9 mouse cellular contexts compared by ENCODE assay signal in genomic region chr6:29762524-29762923, GRCm38 (mm10). TPM values are rescaled to one million over a fixed set of nuclear protein-coding genes. Genes with fewer than 3 reads are reported as not detected.
DNase-seq lines count a peak whose midpoint lies in the region; ATAC-seq lines count a peak whose summit lies in the region.
"Had no signal": no experiment of that assay in that cellular context is flagged by ENCODE, and none has a peak within 500 bp of the region (broad histone marks: within the 10 kb centered on the region; RNA-seq: fewer than 3 reads in every experiment).

No protein-coding gene starts in this region.

- H3K27me3 ChIP-seq in liver, embryonic 11.5 days (replicated peaks; ENCODE audit: control insufficient read depth, insufficient read depth, low read length): no peaks in the 10 kb centered on the region
- H3K27me3 ChIP-seq: hindbrain, embryonic 15.5 days had no signal

- H3K9me3 ChIP-seq in liver, embryonic 11.5 days (ENCODE audit: control insufficient read depth, low read length): no peaks in the 10 kb centered on the region
- H3K9me3 ChIP-seq: hindbrain, embryonic 15.5 days had no signal

- no peak overlapping the region for H3K4me3 ChIP-seq in liver, embryonic 11.5 days (ENCODE audit: low read depth, low read length)
- H3K4me3 ChIP-seq: hindbrain, embryonic 15.5 days had no signal

- ATAC-seq in liver, embryonic 11.5 days (replicated peaks; ENCODE audit: low FRiP score): no peak

- H3K4me2 ChIP-seq in liver, embryonic 11.5 days: no peak overlapping the region
- H3K4me2 ChIP-seq: hindbrain, embryonic 15.5 days had no signal

- no peaks in the 10 kb centered on the region; the same call in 1 of the 2 replicates for H3K36me3 ChIP-seq in liver, embryonic 11.5 days (ENCODE audit: control insufficient read depth, insufficient read depth, low read length)
- H3K36me3 ChIP-seq: hindbrain, embryonic 15.5 days had no signal

- no peaks in the 10 kb centered on the region for H3K4me1 ChIP-seq in liver, embryonic 11.5 days (replicated peaks; ENCODE audit: control insufficient read depth, insufficient read depth, low read length)
- H3K4me1 ChIP-seq: hindbrain, embryonic 15.5 days had no signal

- DNase-seq in adrenal gland, postnatal 10 days: peak; percentile 37
- no peak for DNase-seq in adrenal gland, postnatal 25 days
- peak; percentile 40 for DNase-seq in liver
- no peak for DNase-seq in liver, embryonic 11.5 days (ENCODE audit: low spot score)
- peak; percentile 62 for DNase-seq in embryo, embryonic 11 days
- DNase-seq in lung, postnatal 36 days: peak; percentile 70
- no peak for DNase-seq in frontal cortex, postnatal 14 days (ENCODE audit: low spot score in 2 of 2)
- no peak for DNase-seq in frontal cortex, postnatal 25 days (ENCODE audit: low spot score in 2 of 2)

- WGBS in liver, embryonic 11.5 days: 56% methylated on average over 4 of the region's 4 CpGs

- no peak overlapping the region for H3K9ac ChIP-seq in liver, embryonic 11.5 days (ENCODE audit: low read depth, low read length)
- H3K9ac ChIP-seq: hindbrain, embryonic 15.5 days had no signal

- H3K27ac ChIP-seq in liver, embryonic 11.5 days (ENCODE audit: low read depth, low read length): no peak overlapping the region
- H3K27ac ChIP-seq: hindbrain, embryonic 15.5 days had no signal

RNA-seq across cellular contexts. Expression of gene Ahcyl2, which starts 5.3 kb away (rescaled TPM):
- 10 to 100 TPM; 72.1 to 79.0 TPM for total RNA-seq in adrenal gland, postnatal 10 days (2021)
- total RNA-seq in adrenal gland, postnatal 25 days (2021): 137 and 156 TPM in 2 replicates
- polyA plus RNA-seq in liver, embryonic 11.5 days (2014; fragmentation: Nextera tagmentation; extraction: Ambion mirVana): 12.0 and 12.5 TPM in 2 replicates

RNA-seq across cellular contexts. Expression of gene Smo, which starts 27.2 kb away (rescaled TPM):
- total RNA-seq in adrenal gland, postnatal 10 days (2021): 10 to 100 TPM; 47.3 to 51.7 TPM
- total RNA-seq in adrenal gland, postnatal 25 days (2021): 42.9 and 51.2 TPM in 2 replicates
- 22.3 and 22.5 TPM in 2 replicates for polyA plus RNA-seq in liver, embryonic 11.5 days (2014; fragmentation: Nextera tagmentation; extraction: Ambion mirVana)

Comparison
In these comparisons a context has a peak if more than half of its experiments do, and no peak if none do; other contexts are left out.
1. DNase-seq: peak in adrenal gland, postnatal 10 days (single experiment), liver (single experiment), embryo, embryonic 11 days (single experiment) and lung, postnatal 36 days (single experiment); none in adrenal gland, postnatal 25 days (single experiment), liver, embryonic 11.5 days (single experiment), frontal cortex, postnatal 14 days (0 of 2) and frontal cortex, postnatal 25 days (0 of 2).